Mouse (Mus musculus): ENCODE measurements around the gene Runx1. TPM values are rescaled to one million over a fixed set of nuclear protein-coding genes. Genes with fewer than 3 reads are reported as not detected.
A peak's percentile ranks its signal among the peaks of the same experiment; 100 is the strongest.

The Runx1 gene
- polyA plus RNA-seq, 1 experiment from 2014 or later: 6.4 TPM

DNA sequence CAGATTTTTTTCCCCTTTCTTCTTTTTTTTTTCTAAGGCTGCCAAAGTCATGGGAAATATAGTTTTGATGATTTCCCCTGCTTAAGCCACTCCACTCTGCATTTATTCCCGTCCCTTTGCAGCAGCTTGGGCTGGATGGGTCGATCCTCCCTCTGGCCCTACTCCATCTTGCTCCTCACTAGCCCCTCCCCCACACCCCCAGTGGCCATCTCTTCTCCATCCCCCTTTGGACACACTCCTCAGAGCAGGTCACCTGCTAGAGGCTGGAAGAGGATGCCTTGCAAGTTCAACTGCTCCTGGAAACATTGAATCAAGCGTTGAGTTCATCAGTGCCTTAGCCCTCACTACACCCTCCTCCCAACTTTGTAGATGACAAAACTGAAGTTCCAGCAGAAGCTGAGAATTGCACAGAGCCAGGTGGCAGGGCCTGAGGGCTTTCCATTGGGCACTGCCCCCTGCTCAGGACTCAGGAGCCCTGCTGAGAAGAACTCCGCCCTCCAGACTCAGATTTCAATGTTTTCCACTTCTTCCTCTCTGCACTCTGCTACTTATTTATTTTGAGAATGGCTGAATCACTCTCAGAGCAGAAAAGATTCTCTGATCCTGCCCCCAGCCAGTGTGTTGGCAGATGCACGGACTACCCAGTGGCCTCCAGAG is 171.5 kb downstream of the Runx1 start:
- peak overlapping the region; percentile 53; the same call in 1 of the 2 replicates for H3K27ac ChIP-seq (replicated peaks)
- TF ChIP-seq EP300 (optimal IDR thresholded peaks at IDR 0.05) (no peak), CTCF (IDR thresholded peaks at IDR 0.05; ENCODE audit: low read depth) (no peak)
- peak; percentile 33 for ATAC-seq (ENCODE audit: low FRiP score, low TSS enrichment)
- no peak overlapping the region for H3K4me3 ChIP-seq (ENCODE audit: low read depth, low read length)
- no peaks in the 10 kb centered on the region; the same call in 1 of the 2 replicates for H3K4me1 ChIP-seq (replicated peaks; ENCODE audit: control insufficient read depth, insufficient read depth)
- no peaks in the 10 kb centered on the region for H3K27me3 ChIP-seq (ENCODE audit: control insufficient read depth, insufficient read depth, low read length)
- H3K4me2 ChIP-seq (replicated peaks; ENCODE audit: low read depth): no peak overlapping the region
- H3K36me3 ChIP-seq (ENCODE audit: control insufficient read depth, insufficient read depth, low read length): no peaks in the 10 kb centered on the region
- DNase-seq (ENCODE audit: low spot score): peak; percentile 40
- WGBS: 42% methylated on average over 5 of the region's 5 CpGs
- no peaks in the 10 kb centered on the region for H3K9me3 ChIP-seq (ENCODE audit: control insufficient read depth, low read length)
- no peak overlapping the region for H3K9ac ChIP-seq (ENCODE audit: low read length)

DNA sequence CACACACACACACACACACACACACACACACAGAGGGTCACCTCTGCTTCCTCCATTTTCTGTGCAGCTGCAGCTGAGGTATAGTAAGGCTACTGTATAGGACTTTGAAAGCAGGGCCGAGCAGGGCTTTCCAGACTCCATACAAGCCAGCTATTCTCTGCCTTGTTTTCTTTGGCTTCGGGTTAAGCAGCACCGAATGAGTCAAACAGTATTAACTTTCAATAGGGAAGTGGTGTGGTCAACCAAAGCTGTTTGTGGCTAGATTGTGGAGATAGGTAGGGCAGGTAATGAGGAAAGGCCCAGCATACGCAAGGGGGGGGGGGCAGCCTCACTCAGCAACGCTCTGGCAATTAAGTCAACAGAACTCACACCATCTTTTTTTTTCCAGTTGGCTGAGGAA is 172.1 kb downstream of the Runx1 start:
- H3K4me3 ChIP-seq (ENCODE audit: low read depth, low read length): no peak overlapping the region

DNA sequence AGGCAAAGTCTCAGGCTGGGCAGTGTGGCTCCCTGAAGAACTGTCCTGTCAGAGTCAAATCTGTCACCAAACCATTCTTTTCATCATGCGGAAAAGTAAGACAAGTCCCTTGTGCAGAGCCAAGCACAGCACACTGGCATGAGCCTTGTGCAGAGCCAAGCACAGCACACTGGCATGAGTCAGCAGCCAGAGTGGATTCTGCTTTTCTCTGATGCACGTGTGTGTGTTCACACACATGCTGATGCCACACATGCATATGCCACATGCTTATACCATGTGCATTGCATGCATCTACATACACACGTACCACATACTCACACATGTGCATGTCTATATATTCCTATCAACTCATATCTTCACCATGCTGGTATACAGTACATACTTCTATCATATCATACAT is 174.7 kb downstream of the Runx1 start:
- no peaks in the 10 kb centered on the region for H3K36me3 ChIP-seq (ENCODE audit: control insufficient read depth, insufficient read depth, low read length)
- no peak for TF ChIP-seq CTCF (IDR thresholded peaks at IDR 0.05; ENCODE audit: low read depth)
- no peak for TF ChIP-seq EP300 (optimal IDR thresholded peaks at IDR 0.05)
- H3K4me3 ChIP-seq (ENCODE audit: low read depth, low read length): no peak overlapping the region
- no peak overlapping the region for H3K27ac ChIP-seq (replicated peaks)
- ATAC-seq (ENCODE audit: low FRiP score, low TSS enrichment): no peak
- no peaks in the 10 kb centered on the region for H3K27me3 ChIP-seq (ENCODE audit: control insufficient read depth, insufficient read depth, low read length)
- no peak overlapping the region for H3K9ac ChIP-seq (ENCODE audit: low read length)
- 84% methylated on average over 3 of the region's 3 CpGs for WGBS
- H3K4me2 ChIP-seq (replicated peaks; ENCODE audit: low read depth): no peak overlapping the region
- no peak for DNase-seq (ENCODE audit: low spot score)
- no peaks in the 10 kb centered on the region; the same call in 1 of the 2 replicates for H3K4me1 ChIP-seq (replicated peaks; ENCODE audit: control insufficient read depth, insufficient read depth)
- H3K9me3 ChIP-seq (ENCODE audit: control insufficient read depth, low read length): no peaks in the 10 kb centered on the region

More for the DNA sequence above, 172.1 kb downstream of the Runx1 start:
- Histone ChIP-seq H3K36me3 (ENCODE audit: control insufficient read depth, insufficient read depth, low read length) (no peaks in the 10 kb centered on the region), H3K27ac (replicated peaks) (0 out of 2 replicates have a peak overlapping the region, but pooled peaks have one; percentile 40), H3K4me1 (replicated peaks; ENCODE audit: control insufficient read depth, insufficient read depth) (no peaks in the 10 kb centered on the region; the same call in 1 of the 2 replicates), H3K27me3 (ENCODE audit: control insufficient read depth, insufficient read depth, low read length) (no peaks in the 10 kb centered on the region), H3K9me3 (ENCODE audit: control insufficient read depth, low read length) (no peaks in the 10 kb centered on the region), H3K9ac (ENCODE audit: low read length) (no peak overlapping the region), H3K4me2 (replicated peaks; ENCODE audit: low read depth) (no peak overlapping the region)
- peak; percentile 82 for ATAC-seq (ENCODE audit: low FRiP score, low TSS enrichment)
- 33% methylated on average over 5 of the region's 5 CpGs for WGBS
- TF ChIP-seq EP300 (optimal IDR thresholded peaks at IDR 0.05) (no peak), CTCF (IDR thresholded peaks at IDR 0.05; ENCODE audit: low read depth) (no peak)
- peak; percentile 78 for DNase-seq (ENCODE audit: low spot score)

DNA sequence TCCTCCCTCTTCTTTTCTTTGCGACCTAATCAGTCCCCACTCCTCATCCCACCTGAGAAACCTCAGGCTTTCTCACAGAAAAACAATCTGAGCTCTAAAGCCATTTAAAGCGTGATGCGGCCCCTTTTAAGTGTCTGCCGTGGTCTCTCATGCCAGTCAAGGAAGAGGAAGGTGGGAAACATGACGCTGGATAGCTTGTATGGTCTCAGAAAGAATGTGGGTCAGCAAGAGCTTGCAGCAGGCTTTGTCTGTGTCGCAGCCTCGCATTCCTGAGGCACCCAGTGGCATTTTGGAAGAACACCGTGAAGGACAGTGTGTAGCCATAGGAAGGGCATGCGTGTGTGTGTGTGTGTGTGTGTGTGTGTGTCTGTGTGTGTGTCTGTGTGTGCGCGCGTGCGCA is 179.8 kb downstream of the Runx1 start:
- no peaks in the 10 kb centered on the region for H3K27me3 ChIP-seq (ENCODE audit: control insufficient read depth, insufficient read depth, low read length)
- DNase-seq (ENCODE audit: low spot score) (no peak), ATAC-seq (ENCODE audit: low FRiP score, low TSS enrichment) (no peak)
- peaks cover 3% of the 10 kb centered on the region; the same call in 1 of the 2 replicates for H3K4me1 ChIP-seq (replicated peaks; ENCODE audit: control insufficient read depth, insufficient read depth)
- peak overlapping the region; percentile 28; the same call in 1 of the 2 replicates for H3K9ac ChIP-seq (ENCODE audit: low read length)
- TF ChIP-seq EP300 (optimal IDR thresholded peaks at IDR 0.05) (no peak), CTCF (IDR thresholded peaks at IDR 0.05; ENCODE audit: low read depth) (no peak)
- peak overlapping the region; percentile 15; the same call in 1 of the 2 replicates for H3K4me2 ChIP-seq (replicated peaks; ENCODE audit: low read depth)
- WGBS: 61% methylated on average over 13 of the region's 13 CpGs
- no peak overlapping the region for H3K4me3 ChIP-seq (ENCODE audit: low read depth, low read length)
- H3K36me3 ChIP-seq (ENCODE audit: control insufficient read depth, insufficient read depth, low read length): no peaks in the 10 kb centered on the region
- no peaks in the 10 kb centered on the region for H3K9me3 ChIP-seq (ENCODE audit: control insufficient read depth, low read length)
- peak overlapping the region; percentile 81 for H3K27ac ChIP-seq (replicated peaks)

DNA sequence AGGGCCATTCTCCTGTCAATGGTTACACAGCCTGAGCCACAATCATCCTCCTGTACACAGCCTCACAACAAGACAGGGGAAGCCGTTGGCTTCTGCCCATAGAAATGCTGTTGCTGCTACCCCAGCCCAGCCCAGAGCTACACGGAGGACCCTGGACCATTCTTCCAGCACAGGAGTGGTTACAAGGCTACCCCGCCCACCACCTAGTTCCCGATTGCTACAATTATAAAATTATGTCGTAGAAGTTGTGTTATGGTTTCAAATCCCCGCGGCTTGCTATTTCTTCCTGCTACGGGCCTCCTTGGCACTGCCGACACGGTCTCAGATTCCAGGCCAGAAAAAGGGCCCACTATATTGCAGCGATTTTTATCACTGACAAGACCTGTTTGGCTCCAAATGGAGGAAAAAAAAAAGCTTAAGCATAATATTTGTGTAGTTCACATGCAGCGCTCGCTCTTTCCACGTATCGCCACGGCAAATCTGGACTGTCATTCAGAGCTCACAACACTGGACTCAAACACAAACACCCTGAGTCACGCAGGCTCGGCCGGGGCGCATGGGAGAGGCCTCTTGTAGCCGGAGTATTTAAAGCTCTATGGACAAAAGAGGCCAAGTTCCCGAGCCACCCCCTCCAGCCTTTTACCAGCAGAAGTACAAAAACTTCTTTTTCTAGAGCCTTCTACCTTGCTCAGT is 180.4 kb downstream of the Runx1 start:
- ATAC-seq (ENCODE audit: low FRiP score, low TSS enrichment): peak; percentile 72
- no peaks in the 10 kb centered on the region for H3K36me3 ChIP-seq (ENCODE audit: control insufficient read depth, insufficient read depth, low read length)
- H3K4me2 ChIP-seq (replicated peaks; ENCODE audit: low read depth): peak overlapping the region; percentile 15; the same call in 1 of the 2 replicates
- no peak overlapping the region for H3K4me3 ChIP-seq (ENCODE audit: low read depth, low read length)
- peak overlapping the region; percentile 28 for H3K9ac ChIP-seq (ENCODE audit: low read length)
- peak overlapping the region; percentile 81 for H3K27ac ChIP-seq (replicated peaks)
- H3K27me3 ChIP-seq (ENCODE audit: control insufficient read depth, insufficient read depth, low read length): no peaks in the 10 kb centered on the region
- WGBS: 32% methylated on average over 22 of the region's 22 CpGs
- H3K9me3 ChIP-seq (ENCODE audit: control insufficient read depth, low read length): no peaks in the 10 kb centered on the region
- no peak for TF ChIP-seq EP300 (optimal IDR thresholded peaks at IDR 0.05)
- no peak for TF ChIP-seq CTCF (IDR thresholded peaks at IDR 0.05; ENCODE audit: low read depth)
- peaks cover 3% of the 10 kb centered on the region; the same call in 1 of the 2 replicates for H3K4me1 ChIP-seq (replicated peaks; ENCODE audit: control insufficient read depth, insufficient read depth)
- DNase-seq (ENCODE audit: low spot score): peak; percentile 84

All from stomach, postnatal 0 days (tissue).